Mouse (Mus musculus) limb, embryonic 11.5 days (tissue): ENCODE measurements at regions not wholly inside any gene's neighbourhood (a gene's known extent, or its start where the extent isn't known, plus 50 kb on each side); places are given as distances from the start of the nearest gene placed in this dataset.

Experiments used
- ATAC-seq: fragments of 200-750 bp; cut with Nextera tagmentation; 2 replicates; pipeline ENCODE4 v1.8.0; 2017; ENCODE audit warnings: low read depth; ENCODE audit not compliant: insufficient number of reproducible peaks, low FRiP score, low TSS enrichment
- DNase-seq: peaks from one replicate; pipeline ENCODE4 v3.0.0-alpha.2; 2015; ENCODE audit warnings: low spot score
- H3K27ac ChIP-seq: fragments of 300-500 bp; sonication (generic); replicated peaks from 2 replicates; pipeline ENCODE4 v1.5.1; 2014; ENCODE audit warnings: low read depth, mild to moderate bottlenecking, low read length
- H3K27me3 ChIP-seq: fragments of 300-500 bp; sonication (generic); 2 replicates; pipeline ENCODE4 v1.6.1; 2014; ENCODE audit warnings: mild to moderate bottlenecking, low read length, mixed read lengths; ENCODE audit not compliant: control insufficient read depth, insufficient read depth
- H3K36me3 ChIP-seq: fragments of 300-500 bp; sonication (generic); 2 replicates; pipeline ENCODE4 v1.6.1; 2014; ENCODE audit warnings: mild to moderate bottlenecking, low read length, moderate library complexity, mixed read lengths; ENCODE audit not compliant: control insufficient read depth, insufficient read depth
- H3K4me1 ChIP-seq: fragments of 300-500 bp; sonication (generic); 2 replicates; pipeline ENCODE4 v1.6.1; 2014; ENCODE audit warnings: low read length, mixed read lengths; ENCODE audit not compliant: control insufficient read depth, insufficient read depth
- H3K4me2 ChIP-seq: fragments of 300-500 bp; sonication (generic); 2 replicates; pipeline ENCODE4 v1.6.1; 2014; ENCODE audit warnings: low read depth, mild to moderate bottlenecking, moderate library complexity; ENCODE audit not compliant: severe bottlenecking
- H3K4me3 ChIP-seq: fragments of 300-500 bp; sonication (generic); 2 replicates; pipeline ENCODE4 v1.5.1; 2014; ENCODE audit warnings: low read depth, low read length
- H3K9ac ChIP-seq: fragments of 300-500 bp; sonication (generic); 2 replicates; pipeline ENCODE4 v1.6.1; 2014; ENCODE audit warnings: mild to moderate bottlenecking, low read length
- H3K9me3 ChIP-seq: fragments of 300-500 bp; sonication (generic); 2 replicates; pipeline ENCODE4 v1.6.1; 2016; ENCODE audit warnings: low read length; ENCODE audit not compliant: control insufficient read depth
- WGBS: fragments of 180-500 bp; shearing (Covaris S2); extraction: QIAGEN DNeasy Blood & Tissue Kit; methylation state at CpG from one replicate; pipeline ENCODE4 v1.1.7; 2014; 5-methylcytosine and 5-hydroxymethylcytosine counted together

- ATAC-seq (no peak), DNase-seq (no peak)
- Histone ChIP-seq H3K36me3 (no peaks in the 10 kb centered on the region), H3K4me2 (no peak overlapping the region), H3K9ac (no peak overlapping the region), H3K4me3 (no peak overlapping the region), H3K9me3 (no peaks in the 10 kb centered on the region), H3K27me3 (no peaks in the 10 kb centered on the region), H3K4me1 (peaks cover 9% of the 10 kb centered on the region), H3K27ac (no peak overlapping the region)
- WGBS, result 45% methylated on average over 3 of the region's 3 CpGs
Observed at GRCm38 (mm10) chr14:46594151-46594550, 166.2 kb upstream of the Cdkn3 start.

- H3K36me3 ChIP-seq, result no peaks in the 10 kb centered on the region
- 0 out of 2 replicates have a peak overlapping the region, but pooled peaks have one; percentile 12 for H3K27ac ChIP-seq
- WGBS, result 28% methylated on average over 12 of the region's 12 CpGs
- no peak overlapping the region for H3K4me2 ChIP-seq
- peaks cover 9% of the 10 kb centered on the region for H3K4me1 ChIP-seq
- no peak for DNase-seq
- ATAC-seq, result no peak
- no peaks in the 10 kb centered on the region for H3K9me3 ChIP-seq
- H3K4me3 ChIP-seq, result no peak overlapping the region
- H3K27me3 ChIP-seq, result no peaks in the 10 kb centered on the region
- H3K9ac ChIP-seq, result no peak overlapping the region
Observed at GRCm38 (mm10) chr14:46591753-46592359, 168.5 kb upstream of the Cdkn3 start.

GRCm38 (mm10) chr14:46591211-46591610, 169.1 kb upstream of the Cdkn3 start:
- 91% methylated on average over 3 of the region's 3 CpGs for WGBS
- H3K4me1 ChIP-seq, result peaks cover 13% of the 10 kb centered on the region
- H3K27me3 ChIP-seq, result no peaks in the 10 kb centered on the region
- no peaks in the 10 kb centered on the region for H3K36me3 ChIP-seq
- no peak overlapping the region for H3K4me2 ChIP-seq
- H3K27ac ChIP-seq, result no peak overlapping the region
- DNase-seq (no peak), ATAC-seq (no peak)
- no peaks in the 10 kb centered on the region for H3K9me3 ChIP-seq
- H3K9ac ChIP-seq, result no peak overlapping the region
- no peak overlapping the region for H3K4me3 ChIP-seq

GRCm38 (mm10) chr14:46586093-46586492, 174.2 kb upstream of the Cdkn3 start:
- Histone ChIP-seq H3K4me1 (peaks cover 13% of the 10 kb centered on the region), H3K27ac (no peak overlapping the region), H3K4me2 (0 out of 2 replicates have a peak overlapping the region, but pooled peaks have one; percentile 22), H3K36me3 (no peaks in the 10 kb centered on the region), H3K9me3 (no peaks in the 10 kb centered on the region), H3K27me3 (no peaks in the 10 kb centered on the region), H3K4me3 (no peak overlapping the region), H3K9ac (no peak overlapping the region)
- DNase-seq (no peak), ATAC-seq (no peak)
- 42% methylated on average over 11 of the region's 11 CpGs for WGBS

- ATAC-seq (no peak), DNase-seq (no peak)
- H3K9me3 ChIP-seq, result no peaks in the 10 kb centered on the region
- no peaks in the 10 kb centered on the region for H3K27me3 ChIP-seq
- no peak overlapping the region for H3K9ac ChIP-seq
- no peak overlapping the region for H3K4me3 ChIP-seq
- H3K27ac ChIP-seq, result no peak overlapping the region
- H3K4me2 ChIP-seq, result no peak overlapping the region
- no peaks in the 10 kb centered on the region for H3K36me3 ChIP-seq
- 48% methylated on average over 13 of the region's 13 CpGs for WGBS
- peaks cover 15% of the 10 kb centered on the region for H3K4me1 ChIP-seq
Observed at GRCm38 (mm10) chr14:46578051-46579000, 182.0 kb upstream of the Cdkn3 start.

- Histone ChIP-seq H3K4me1 (peaks cover 15% of the 10 kb centered on the region), H3K9me3 (no peaks in the 10 kb centered on the region), H3K27ac (no peak overlapping the region), H3K36me3 (no peaks in the 10 kb centered on the region), H3K27me3 (no peaks in the 10 kb centered on the region), H3K4me3 (no peak overlapping the region), H3K9ac (no peak overlapping the region), H3K4me2 (no peak overlapping the region)
- WGBS, result 26% methylated on average over 4 of the region's 4 CpGs
- DNase-seq (no peak), ATAC-seq (no peak)
Observed at GRCm38 (mm10) chr14:46575889-46576288, 184.5 kb upstream of the Cdkn3 start.

- Histone ChIP-seq H3K4me3 (no peak overlapping the region), H3K4me1 (peaks cover 15% of the 10 kb centered on the region), H3K4me2 (no peak overlapping the region), H3K9me3 (no peaks in the 10 kb centered on the region), H3K36me3 (no peaks in the 10 kb centered on the region), H3K27me3 (no peaks in the 10 kb centered on the region), H3K27ac (no peak overlapping the region), H3K9ac (no peak overlapping the region)
- peak; percentile 51; the same call in 1 of the 2 replicates for ATAC-seq
- DNase-seq, result no peak
- 12% methylated on average over 3 of the region's 3 CpGs for WGBS
Observed at GRCm38 (mm10) chr14:46575414-46575813, 184.9 kb upstream of the Cdkn3 start.

GRCm38 (mm10) chr14:46573401-46573800, 182.9 kb upstream of the Bmp4 start:
- H3K27ac ChIP-seq, result no peak overlapping the region
- H3K9me3 ChIP-seq, result no peaks in the 10 kb centered on the region
- WGBS, result 61% methylated on average over 6 of the region's 6 CpGs
- no peaks in the 10 kb centered on the region for H3K36me3 ChIP-seq
- peaks cover 12% of the 10 kb centered on the region for H3K4me1 ChIP-seq
- H3K4me3 ChIP-seq, result no peak overlapping the region
- DNase-seq (no peak), ATAC-seq (no peak)
- H3K9ac ChIP-seq, result no peak overlapping the region
- H3K4me2 ChIP-seq, result no peak overlapping the region
- H3K27me3 ChIP-seq, result no peaks in the 10 kb centered on the region
